Mouse (Mus musculus) intestine, embryonic 14.5 days (tissue): ENCODE results near the gene Atg13. TPM values are rescaled to one million over a fixed set of nuclear protein-coding genes. Genes with fewer than 3 reads are reported as not detected.
A peak's percentile ranks its signal among the peaks of the same experiment; 100 is the strongest.

Experiments used
- ATAC-seq: fragments of 200-750 bp; cut with Nextera tagmentation; replicated peaks from 2 replicates; pipeline ENCODE4 v1.8.0; 2017; ENCODE audit warnings: low read depth, moderate number of reproducible peaks, moderate TSS enrichment, moderate library complexity; ENCODE audit not compliant: low FRiP score, low TSS enrichment
- DNase-seq: peaks from one replicate; pipeline ENCODE4 v3.0.0-alpha.2; 2018; ENCODE audit warnings: low spot score
- H3K27ac ChIP-seq: fragments of 300-500 bp; sonication (generic); 2 replicates; pipeline ENCODE4 v1.5.1; 2014; ENCODE audit warnings: low read depth, mild to moderate bottlenecking, control low read depth
- H3K27me3 ChIP-seq: fragments of 300-500 bp; sonication (generic); replicated peaks from 2 replicates; pipeline ENCODE4 v1.6.1; 2014; ENCODE audit warnings: low read length, control low read depth; ENCODE audit not compliant: control insufficient read depth, insufficient read depth
- H3K36me3 ChIP-seq: fragments of 300-500 bp; sonication (generic); 2 replicates; pipeline ENCODE4 v1.6.1; 2014; ENCODE audit warnings: low read length, control low read depth; ENCODE audit not compliant: control insufficient read depth, insufficient read depth
- H3K4me1 ChIP-seq: fragments of 300-500 bp; sonication (generic); replicated peaks from 2 replicates; pipeline ENCODE4 v1.6.1; 2014; ENCODE audit warnings: low read length, control low read depth, mixed read lengths; ENCODE audit not compliant: control insufficient read depth, insufficient read depth
- H3K4me2 ChIP-seq: fragments of 300-500 bp; sonication (generic); 2 replicates; pipeline ENCODE4 v1.6.1; 2014; ENCODE audit warnings: low read length
- H3K4me3 ChIP-seq: fragments of 300-500 bp; sonication (generic); 2 replicates; pipeline ENCODE4 v1.5.1; 2014; ENCODE audit warnings: low read depth, low read length, control low read depth, mixed read lengths
- H3K9ac ChIP-seq: fragments of 300-500 bp; sonication (generic); 2 replicates; pipeline ENCODE4 v1.6.1; 2014; ENCODE audit warnings: mild to moderate bottlenecking, low read length
- H3K9me3 ChIP-seq: fragments of 300-500 bp; sonication (generic); 2 replicates; pipeline ENCODE4 v1.6.1; 2016; ENCODE audit warnings: low read length, control low read depth; ENCODE audit not compliant: control insufficient read depth
- WGBS: fragments of 180-500 bp; shearing (Covaris S2); extraction: QIAGEN DNeasy Blood & Tissue Kit; methylation state at CpG from one replicate; pipeline ENCODE4 v1.1.7; 2014; 5-methylcytosine and 5-hydroxymethylcytosine counted together
- polyA plus RNA-seq: library from polyadenylated mRNA; unstranded; fragments of >200 nt; fragmentation: Nextera tagmentation; extraction: Ambion mirVana; gene quantifications from 2 replicates; pipeline ENCODE4 v1.2.1, GENCODE M21; 2014

Atg13 gene
- polyA plus RNA-seq, 1 experiment from 2014 or later = 24.9 TPM

GRCm38 (mm10) chr2:91705736-91706135 is 4.6 kb downstream of the Atg13 start:
- no peaks in the 10 kb centered on the region for H3K27me3 ChIP-seq
- no peaks in the 10 kb centered on the region for H3K9me3 ChIP-seq
- H3K36me3 ChIP-seq = no peaks in the 10 kb centered on the region
- ATAC-seq (no peak), DNase-seq (no peak)
- no peak overlapping the region for H3K4me2 ChIP-seq
- no peak overlapping the region for H3K27ac ChIP-seq
- H3K4me1 ChIP-seq = 0 out of 2 replicates have a peak, but pooled peaks cover 5% of the 10 kb centered on the region
- WGBS = 79% methylated on average over 6 of the region's 6 CpGs
- no peak overlapping the region for H3K4me3 ChIP-seq
- no peak overlapping the region for H3K9ac ChIP-seq

GRCm38 (mm10) chr2:91701366-91701765 is 9.0 kb downstream of the Atg13 start:
- Histone ChIP-seq H3K27ac (no peak overlapping the region), H3K9me3 (no peaks in the 10 kb centered on the region)

GRCm38 (mm10) chr2:91699225-91699624 is 11.2 kb downstream of the Atg13 start:
- WGBS = 54% methylated on average over 1 of the region's 1 CpGs

More at GRCm38 (mm10) chr2:91701366-91701765, 9.0 kb downstream of the Atg13 start:
- Histone ChIP-seq H3K27me3 (no peaks in the 10 kb centered on the region), H3K4me1 (no peaks in the 10 kb centered on the region), H3K9ac (no peak overlapping the region), H3K4me2 (no peak overlapping the region), H3K36me3 (no peaks in the 10 kb centered on the region), H3K4me3 (no peak overlapping the region)
- DNase-seq (no peak), ATAC-seq (no peak)
- 99% methylated on average over 2 of the region's 2 CpGs for WGBS

GRCm38 (mm10) chr2:91696225-91696590 is 14.2 kb downstream of the Atg13 start:
- H3K27me3 ChIP-seq = no peaks in the 10 kb centered on the region
- ATAC-seq (no peak), DNase-seq (no peak)
- H3K4me2 ChIP-seq = no peak overlapping the region
- H3K4me1 ChIP-seq = no peaks in the 10 kb centered on the region
- 89% methylated on average over 1 of the region's 1 CpGs for WGBS
- peaks cover 23% of the 10 kb centered on the region for H3K36me3 ChIP-seq
- no peaks in the 10 kb centered on the region for H3K9me3 ChIP-seq
- H3K9ac ChIP-seq = no peak overlapping the region
- H3K4me3 ChIP-seq = no peak overlapping the region
- no peak overlapping the region for H3K27ac ChIP-seq

More at GRCm38 (mm10) chr2:91699225-91699624, 11.2 kb downstream of the Atg13 start:
- no peak overlapping the region for H3K27ac ChIP-seq
- H3K4me2 ChIP-seq = no peak overlapping the region
- H3K9me3 ChIP-seq = no peaks in the 10 kb centered on the region
- no peak for DNase-seq
- no peaks in the 10 kb centered on the region for H3K4me1 ChIP-seq
- no peak overlapping the region for H3K4me3 ChIP-seq
- no peak for ATAC-seq
- no peak overlapping the region for H3K9ac ChIP-seq
- peaks cover 12% of the 10 kb centered on the region for H3K36me3 ChIP-seq
- H3K27me3 ChIP-seq = no peaks in the 10 kb centered on the region

- H3K9ac ChIP-seq = no peak overlapping the region
- no peak overlapping the region for H3K4me3 ChIP-seq
- no peaks in the 10 kb centered on the region for H3K27me3 ChIP-seq
- 89% methylated on average over 10 of the region's 10 CpGs for WGBS
- H3K4me2 ChIP-seq = no peak overlapping the region
- ATAC-seq (no peak), DNase-seq (no peak)
- no peak overlapping the region for H3K27ac ChIP-seq
- no peaks in the 10 kb centered on the region for H3K9me3 ChIP-seq
- H3K36me3 ChIP-seq = peaks cover 23% of the 10 kb centered on the region
- H3K4me1 ChIP-seq = no peaks in the 10 kb centered on the region
These were observed 14.7 kb downstream of the Atg13 start for GRCm38 (mm10) chr2:91695436-91696224.

- Histone ChIP-seq H3K27me3 (no peaks in the 10 kb centered on the region), H3K4me1 (no peaks in the 10 kb centered on the region), H3K36me3 (peaks cover 47% of the 10 kb centered on the region), H3K9ac (no peak overlapping the region), H3K4me2 (no peak overlapping the region), H3K27ac (no peak overlapping the region), H3K9me3 (no peaks in the 10 kb centered on the region), H3K4me3 (no peak overlapping the region)
- ATAC-seq = no peak
- DNase-seq = no peak
- WGBS = 82% methylated on average over 7 of the region's 7 CpGs
These were observed 20.9 kb downstream of the Atg13 start for GRCm38 (mm10) chr2:91689452-91689851.

GRCm38 (mm10) chr2:91683919-91684318 is 26.5 kb downstream of the Atg13 start:
- ATAC-seq (no peak), DNase-seq (no peak)
- Histone ChIP-seq H3K4me2 (no peak overlapping the region), H3K36me3 (peaks cover 68% of the 10 kb centered on the region), H3K27me3 (no peaks in the 10 kb centered on the region), H3K27ac (no peak overlapping the region), H3K9ac (no peak overlapping the region), H3K9me3 (no peaks in the 10 kb centered on the region), H3K4me1 (no peaks in the 10 kb centered on the region), H3K4me3 (no peak overlapping the region)
- WGBS = 75% methylated on average over 8 of the region's 8 CpGs

GRCm38 (mm10) chr2:91682850-91683249 is 27.5 kb downstream of the Atg13 start:
- no peaks in the 10 kb centered on the region for H3K27me3 ChIP-seq
- no peak overlapping the region for H3K4me3 ChIP-seq
- no peaks in the 10 kb centered on the region for H3K9me3 ChIP-seq
- H3K9ac ChIP-seq = no peak overlapping the region
- WGBS = 64% methylated on average over 4 of the region's 4 CpGs
- H3K4me2 ChIP-seq = no peak overlapping the region
- no peak for ATAC-seq
- peaks cover 73% of the 10 kb centered on the region for H3K36me3 ChIP-seq
- peak; percentile 62 for DNase-seq
- H3K4me1 ChIP-seq = no peaks in the 10 kb centered on the region
- no peak overlapping the region for H3K27ac ChIP-seq

- H3K4me1 ChIP-seq = no peaks in the 10 kb centered on the region
- H3K27me3 ChIP-seq = no peaks in the 10 kb centered on the region
- H3K9me3 ChIP-seq = no peaks in the 10 kb centered on the region
- ATAC-seq (no peak), DNase-seq (no peak)
- H3K27ac ChIP-seq = no peak overlapping the region
- no peak overlapping the region for H3K4me3 ChIP-seq
- no peak overlapping the region for H3K9ac ChIP-seq
- peaks cover 83% of the 10 kb centered on the region for H3K36me3 ChIP-seq
- H3K4me2 ChIP-seq = no peak overlapping the region
These were observed 33.4 kb downstream of the Atg13 start for GRCm38 (mm10) chr2:91676961-91677360.
